Mouse (Mus musculus): ENCODE measurements around the gene Pde10a.

DNA sequence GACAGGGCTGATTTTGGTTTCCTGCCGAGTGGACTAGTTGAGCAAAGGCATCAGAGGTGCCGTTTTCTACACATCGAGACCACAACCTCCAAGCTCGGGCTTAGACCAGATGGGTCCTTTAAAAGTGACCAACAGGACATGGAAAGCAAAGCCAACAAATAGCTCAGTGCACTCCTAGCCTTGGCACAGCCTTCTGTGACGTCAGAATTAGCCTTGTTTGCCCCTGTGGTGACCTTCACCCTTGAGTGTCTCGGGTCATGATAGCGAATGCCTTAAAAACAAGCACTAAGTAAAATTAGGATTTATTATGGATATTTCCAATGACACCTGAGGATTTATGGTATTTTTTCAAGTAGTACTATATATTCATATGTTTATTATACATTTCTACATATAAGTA lies 267.4 kb downstream of the Pde10a start:
- TF ChIP-seq CTCF (IDR thresholded peaks at IDR 0.05; ENCODE audit: control insufficient read depth, insufficient read depth, insufficient replicate concordance, low read depth, low read length): no peak
- TF ChIP-seq POLR2A (IDR thresholded peaks at IDR 0.05; ENCODE audit: control insufficient read depth, low read depth, low read length): no peak
